Mouse (Mus musculus) cerebellum, adult 18-20 months (tissue): ENCODE results near the gene Olfr726.

Source experiments
- DNase-seq, 2 experiments: peaks; one replicate each; pipeline ENCODE4 v3.0.0; 2021

Olfr726 gene

GRCm38 (mm10) chr14:50090853-50091252, at the start of gene Olfr726:
Gene Olfr726 (minus strand): TSS chr14:50090953.
- no peak for DNase-seq

- no peak for DNase-seq
These were observed 32.1 kb upstream of the Olfr726 start, which contains the start of gene Olfr727 for GRCm38 (mm10) chr14:50122886-50123285. Gene Olfr727 (plus strand): TSS chr14:50123186.

- DNase-seq: no peak
These were observed 28.0 kb downstream of the Olfr726 start for GRCm38 (mm10) chr14:50062733-50063104.

DNA sequence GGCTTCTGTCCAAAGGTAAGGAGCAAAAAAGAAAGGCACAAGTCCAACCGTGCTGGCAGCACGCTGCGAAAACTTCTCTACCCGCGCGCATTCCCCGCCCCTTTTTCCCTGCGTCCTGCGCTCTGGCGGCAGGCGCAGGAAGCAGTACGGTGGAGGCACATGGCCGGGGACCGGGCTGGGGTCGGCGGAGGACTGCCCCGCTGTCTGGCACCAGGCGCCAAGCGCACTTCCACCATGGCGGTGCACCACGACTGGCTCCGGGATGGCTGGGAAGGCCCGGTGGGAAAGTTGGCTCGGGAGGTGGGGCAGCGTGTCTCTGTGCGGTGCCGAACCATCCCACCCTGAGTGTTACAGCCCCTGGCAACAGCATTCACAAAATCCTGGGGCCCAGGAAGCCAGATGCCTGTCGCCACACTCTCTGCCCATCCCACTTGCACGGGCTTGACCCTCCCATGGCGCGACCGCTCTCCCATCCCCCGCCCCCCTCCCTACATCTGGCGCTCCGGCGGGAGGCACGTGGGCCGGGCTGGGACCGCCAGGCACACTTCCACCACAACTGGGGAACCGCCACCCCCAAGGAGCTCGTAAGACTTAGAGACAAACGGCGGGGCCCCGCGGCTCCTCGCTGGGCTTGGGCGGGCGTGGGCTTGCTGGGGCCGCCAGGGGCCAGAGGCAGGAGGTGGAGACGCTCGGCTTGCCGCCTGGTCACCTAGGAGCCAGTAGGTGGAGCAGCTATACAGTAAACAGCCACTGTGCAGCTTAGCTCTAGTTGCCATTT, 28.6 kb downstream of the Olfr726 start:
- peak; percentile 67 to 75 for DNase-seq

GRCm38 (mm10) chr14:50061590-50061954, 29.2 kb downstream of the Olfr726 start:
- peak in 1 of 2 experiments; percentile 26 for DNase-seq

GRCm38 (mm10) chr14:50061179-50061578, 29.6 kb downstream of the Olfr726 start:
- no peak for DNase-seq

DNA sequence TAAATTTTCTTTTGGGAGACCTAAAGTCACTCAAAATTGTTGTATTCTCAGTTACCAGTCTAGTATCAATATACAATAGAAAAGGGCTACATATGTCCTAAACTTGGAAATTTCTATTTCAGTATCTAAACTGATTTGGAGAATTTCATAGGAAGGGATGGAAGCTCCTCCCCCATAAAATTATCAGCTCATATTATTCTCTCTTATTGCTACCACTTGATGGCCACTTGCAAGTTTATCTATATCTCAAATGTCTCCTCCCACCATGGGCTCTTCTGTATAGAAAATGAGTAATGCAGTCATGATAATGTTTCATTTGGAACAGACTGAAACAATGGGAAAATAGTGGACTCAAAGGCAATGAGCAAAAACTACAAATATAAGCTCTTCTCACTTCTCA, 50.5 kb downstream of the Olfr726 start, which contains the start of gene Olfr725:
Gene Olfr725, minus strand, starts transcription at position 101 of the 400 bp plus-strand sequence.
- DNase-seq: no peak
